Mouse (Mus musculus) lung, embryonic 14.5 days (tissue): Measurements from ENCODE around the gene Hacd2. TPM values are rescaled to one million over a fixed set of nuclear protein-coding genes. Genes with fewer than 3 reads are reported as not detected.

Experiments used
- ATAC-seq: fragments of 200-750 bp; cut with Nextera tagmentation; 2 replicates; pipeline ENCODE4 v1.8.0; 2017; ENCODE audit warnings: mild to moderate bottlenecking, moderate TSS enrichment, moderate library complexity; ENCODE audit not compliant: insufficient read depth
- DNase-seq: peaks from one replicate; pipeline ENCODE4 v3.0.0-alpha.2; 2015
- H3K27ac ChIP-seq: fragments of 300-500 bp; sonication (generic); 2 replicates; pipeline ENCODE4 v1.5.1; 2014; ENCODE audit warnings: low read depth, mild to moderate bottlenecking, moderate library complexity
- H3K27me3 ChIP-seq: fragments of 300-500 bp; sonication (generic); 2 replicates; pipeline ENCODE4 v1.6.1; 2014; ENCODE audit warnings: low read length, control low read depth; ENCODE audit not compliant: insufficient read depth
- H3K36me3 ChIP-seq: fragments of 300-500 bp; sonication (generic); 2 replicates; pipeline ENCODE4 v1.6.1; 2014; ENCODE audit warnings: control low read depth; ENCODE audit not compliant: insufficient read depth
- H3K4me1 ChIP-seq: fragments of 300-500 bp; sonication (generic); 2 replicates; pipeline ENCODE4 v1.6.1; 2014; ENCODE audit warnings: antibody characterized with exemption, control low read depth; ENCODE audit not compliant: insufficient read depth
- H3K4me2 ChIP-seq: fragments of 300-500 bp; sonication (generic); 2 replicates; pipeline ENCODE4 v1.6.1; 2014; ENCODE audit warnings: mild to moderate bottlenecking
- H3K4me3 ChIP-seq: fragments of 300-500 bp; sonication (generic); 2 replicates; pipeline ENCODE4 v1.5.1; 2014; ENCODE audit warnings: low read depth, low read length
- H3K9ac ChIP-seq: fragments of 300-500 bp; sonication (generic); 2 replicates; pipeline ENCODE4 v1.6.1; 2014
- H3K9me3 ChIP-seq: fragments of 300-500 bp; sonication (generic); 2 replicates; pipeline ENCODE4 v1.6.1; 2016; ENCODE audit warnings: low read depth, low read length, control low read depth
- CTCF ChIP-seq: IDR thresholded peaks from 2 replicates; pipeline ENCODE4 v1.5.1; 2016; ENCODE audit warnings: antibody characterized with exemption, low read depth
- WGBS: fragments of 180-500 bp; shearing (Covaris S2); extraction: QIAGEN DNeasy Blood & Tissue Kit; methylation state at CpG from one replicate; pipeline ENCODE4 v1.1.7; 2014; 5-methylcytosine and 5-hydroxymethylcytosine counted together
- polyA plus RNA-seq: library from polyadenylated mRNA; unstranded; fragments of >200 nt; fragmentation: Nextera tagmentation; extraction: Ambion mirVana; gene quantifications from 2 replicates; pipeline ENCODE4 v1.2.1, GENCODE M21; 2014

Hacd2 gene
- polyA plus RNA-seq, 1 experiment from 2014 or later, result 50.8 TPM

- peak within 1 kb of the TSS; percentile 65 for H3K4me3 ChIP-seq
- no peaks in the 10 kb centered on the region for H3K9me3 ChIP-seq
- peaks cover 58% of the 10 kb centered on the region for H3K27me3 ChIP-seq
- peak within 1 kb of the TSS; percentile 65 for H3K9ac ChIP-seq
- H3K4me1 ChIP-seq, result 0 out of 2 replicates have a peak, but pooled peaks cover 2% of the 10 kb centered on the region
- H3K36me3 ChIP-seq, result no peaks in the 10 kb centered on the region
- no peak for TF ChIP-seq CTCF
- peak; percentile 63 for ATAC-seq
- DNase-seq, result peak; percentile 68
- WGBS, result under 1% methylated on average over 58 of the region's 104 CpGs
- peak within 1 kb of the TSS; percentile 96 for H3K4me2 ChIP-seq
- H3K27ac ChIP-seq, result peak within 1 kb of the TSS; percentile 69
Measured at GRCm38 (mm10) chr16:35154641-35155390, 132.6 kb downstream of the Hacd2 start, which contains the start of gene Adcy5. Gene Adcy5 (plus strand): TSS chr16:35154877.

GRCm38 (mm10) chr16:35155391-35156305 lies 133.4 kb downstream of the Hacd2 start:
- Histone ChIP-seq H3K9ac (peak overlapping the region; percentile 65), H3K4me1 (0 out of 2 replicates have a peak, but pooled peaks cover 2% of the 10 kb centered on the region), H3K36me3 (no peaks in the 10 kb centered on the region), H3K27me3 (peaks cover 58% of the 10 kb centered on the region), H3K27ac (peak overlapping the region; percentile 69; the same call in 1 of the 2 replicates), H3K4me2 (peak overlapping the region; percentile 96), H3K4me3 (peak overlapping the region; percentile 65), H3K9me3 (no peaks in the 10 kb centered on the region)
- DNase-seq, result peak; percentile 81
- TF ChIP-seq CTCF, result peak; percentile 65
- ATAC-seq, result peak; percentile 62
- WGBS, result 2% methylated on average over 87 of the region's 87 CpGs

- WGBS, result 2% methylated on average over 48 of the region's 48 CpGs
- Histone ChIP-seq H3K4me3 (peak overlapping the region; percentile 65), H3K4me1 (0 out of 2 replicates have a peak, but pooled peaks cover 2% of the 10 kb centered on the region), H3K36me3 (no peaks in the 10 kb centered on the region), H3K9ac (peak overlapping the region; percentile 65; the same call in 1 of the 2 replicates), H3K4me2 (peak overlapping the region; percentile 96), H3K9me3 (no peaks in the 10 kb centered on the region), H3K27me3 (peaks cover 54% of the 10 kb centered on the region), H3K27ac (peak overlapping the region; percentile 69; the same call in 1 of the 2 replicates)
- TF ChIP-seq CTCF, result peak; percentile 35
- ATAC-seq, result no peak
- DNase-seq, result peak; percentile 73
Measured at GRCm38 (mm10) chr16:35156306-35156695, 134.1 kb downstream of the Hacd2 start.

DNA sequence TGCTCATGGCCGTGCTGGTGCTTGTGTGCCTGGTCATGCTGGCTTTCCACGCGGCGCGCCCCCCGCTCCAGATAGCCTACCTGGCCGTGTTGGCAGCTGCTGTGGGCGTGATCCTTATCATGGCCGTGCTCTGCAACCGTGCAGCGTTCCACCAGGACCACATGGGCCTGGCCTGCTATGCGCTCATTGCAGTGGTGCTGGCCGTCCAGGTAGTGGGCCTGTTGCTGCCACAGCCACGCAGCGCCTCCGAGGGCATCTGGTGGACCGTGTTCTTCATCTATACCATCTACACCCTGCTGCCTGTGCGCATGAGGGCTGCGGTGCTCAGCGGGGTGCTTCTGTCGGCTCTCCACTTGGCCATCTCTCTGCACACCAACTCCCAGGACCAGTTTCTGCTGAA lies 134.6 kb downstream of the Hacd2 start:
- Histone ChIP-seq H3K9me3 (no peaks in the 10 kb centered on the region), H3K27ac (no peak overlapping the region), H3K4me2 (peak overlapping the region; percentile 96), H3K4me1 (0 out of 2 replicates have a peak, but pooled peaks cover 2% of the 10 kb centered on the region), H3K36me3 (no peaks in the 10 kb centered on the region), H3K9ac (no peak overlapping the region), H3K27me3 (peaks cover 49% of the 10 kb centered on the region), H3K4me3 (peak overlapping the region; percentile 65)
- DNase-seq (no peak), ATAC-seq (no peak)
- TF ChIP-seq CTCF, result no peak
- WGBS, result 72% methylated on average over 21 of the region's 21 CpGs

Other genes starting within 250 kb of the Hacd2 start
- 1.8 and 1.9 TPM in 2 replicates for gene Adcy5, start 132.4 kb downstream of the Hacd2 start, polyA plus RNA-seq